21 mouse cellular contexts compared by ENCODE assay signal in genomic region chr3:53145526-53145925, GRCm38 (mm10).
A peak's percentile ranks its signal among the peaks of the same experiment; 100 is the strongest.
DNase-seq lines count a peak whose midpoint lies in the region; ATAC-seq and TF ChIP-seq lines count a peak whose summit lies in the region.
"Had no signal": no experiment of that assay in that cellular context is flagged by ENCODE, and none has a peak within 500 bp of the region (broad histone marks: within the 10 kb centered on the region; RNA-seq: fewer than 3 reads in every experiment).

No protein-coding gene starts in this region.

- H3K27me3 ChIP-seq in cerebellum, adult 2 months (ENCODE audit: control insufficient read depth, insufficient read depth, low read length): no peaks in the 10 kb centered on the region
- H3K27me3 ChIP-seq: embryonic facial prominence, embryonic 13.5 days; forebrain, embryonic 12.5 days; forebrain, embryonic 15.5 days; hindbrain, embryonic 12.5 days; hindbrain, embryonic 15.5 days had no signal

- H3K27ac ChIP-seq in cerebellum, adult 2 months (ENCODE audit: insufficient read depth, low read length): peak overlapping the region; percentile 55
- H3K27ac ChIP-seq: embryonic facial prominence, embryonic 10.5 days; embryonic facial prominence, embryonic 13.5 days; forebrain, embryonic 12.5 days; forebrain, embryonic 15.5 days; heart, adult 2 months; hindbrain, embryonic 12.5 days; hindbrain, embryonic 15.5 days had no signal

- TF ChIP-seq POLR2A in cerebellum, adult 2 months (IDR thresholded peaks at IDR 0.05; ENCODE audit: borderline replicate concordance, insufficient read depth, low read length): no peak

- TF ChIP-seq CTCF in cerebellum, adult 2 months (IDR thresholded peaks at IDR 0.05; ENCODE audit: borderline replicate concordance, insufficient read depth, low read depth, low read length): no peak

- H3K4me1 ChIP-seq in cerebellum, adult 2 months (ENCODE audit: control insufficient read depth, insufficient read depth, low read length): peaks cover 50% of the 10 kb centered on the region
- H3K4me1 ChIP-seq: embryonic facial prominence, embryonic 13.5 days; forebrain, embryonic 15.5 days had no signal

- ATAC-seq in cerebellum, adult (ENCODE audit: insufficient number of reproducible peaks, low FRiP score, low TSS enrichment): no peak
- ATAC-seq: CD4-positive, CD25-positive, alpha-beta regulatory T cell, adult 4 months; forebrain, embryonic 15.5 days; intestine, postnatal 0 days had no signal

- intact Hi-C loops in left cerebral cortex, postnatal 36 days (cut with DNase I): no loop called here

- peak; percentile 60 to 76 for DNase-seq in cerebellum, adult 2 months
- DNase-seq in brain, adult 2 months (ENCODE audit: low read depth, low spot score): peak; percentile 67
- peak; percentile 74 for DNase-seq in cerebellum, adult 9-11 months
- peak; percentile 35 to 45 for DNase-seq in cerebellum, postnatal 36 days
- DNase-seq in left cerebral cortex, postnatal 36 days (ENCODE audit: low spot score in 2 of 2): no peak
- DNase-seq: adrenal gland, adult 2 months; adrenal gland, postnatal 14 days; embryo, embryonic 11 days; gastrocnemius, postnatal 25 days; heart, adult 2 months; kidney, adult 2 months had no signal

- no peak overlapping the region for H3K4me3 ChIP-seq in cerebellum, adult 2 months (replicated peaks; ENCODE audit: insufficient read depth, low read depth, low read length)
- H3K4me3 ChIP-seq: embryonic facial prominence, embryonic 10.5 days; embryonic facial prominence, embryonic 13.5 days; erythroblast, embryonic 14.5 days; forebrain, embryonic 12.5 days; forebrain, embryonic 15.5 days; heart, adult 2 months; hindbrain, embryonic 12.5 days; hindbrain, embryonic 15.5 days had no signal

- 8% methylated on average over 2 of the region's 2 CpGs for WGBS in cerebellum, adult 2 months

Comparison
In these comparisons a context has a peak if more than half of its experiments do, and no peak if none do; other contexts are left out.
1. DNase-seq: peak in cerebellum, adult 2 months (2 of 2), brain, adult 2 months (single experiment), cerebellum, adult 9-11 months (single experiment) and cerebellum, postnatal 36 days (2 of 2); none in left cerebral cortex, postnatal 36 days (0 of 2).